10 mouse cellular contexts compared by ENCODE assay signal in genomic region chr5:135907256-135907655, GRCm38 (mm10). TPM values are rescaled to one million over a fixed set of nuclear protein-coding genes. Genes with fewer than 3 reads are reported as not detected.
A peak's percentile ranks its signal among the peaks of the same experiment; 100 is the strongest.
DNase-seq lines count a peak whose midpoint lies in the region; ATAC-seq and TF ChIP-seq lines count a peak whose summit lies in the region.
"Had no signal": no experiment of that assay in that cellular context is flagged by ENCODE, and none has a peak within 500 bp of the region (broad histone marks: within the 10 kb centered on the region; RNA-seq: fewer than 3 reads in every experiment).

No protein-coding gene starts in this region.

- peak; percentile 50 for DNase-seq in urinary bladder, postnatal 14 days (ENCODE audit: low spot score)
- DNase-seq in urinary bladder, postnatal 25 days (ENCODE audit: low spot score) = no peak
- DNase-seq in gastrocnemius, adult 18-20 months (ENCODE audit: low spot score) = peak; percentile 95
- peak; percentile 72 for DNase-seq in heart, postnatal 4 days
- no peak for DNase-seq in hindbrain, postnatal 0 days (ENCODE audit: low spot score)
- DNase-seq in spleen, postnatal 14 days (ENCODE audit: low spot score in 2 of 2) = no peak
- DNase-seq in left cerebral cortex, postnatal 14 days (ENCODE audit: low spot score in 2 of 2) = no peak
- DNase-seq: cerebellum, postnatal 25 days had no signal

- no peak overlapping the region for H3K4me3 ChIP-seq in hindbrain, postnatal 0 days (ENCODE audit: low read length)
- no peak overlapping the region for H3K4me3 ChIP-seq in kidney, embryonic 14.5 days (ENCODE audit: low read length)

- no peak for TF ChIP-seq CTCF in hindbrain, postnatal 0 days (IDR thresholded peaks at IDR 0.05; ENCODE audit: low read depth)

- H3K9me3 ChIP-seq in hindbrain, postnatal 0 days (ENCODE audit: low read length) = no peaks in the 10 kb centered on the region
- no peaks in the 10 kb centered on the region for H3K9me3 ChIP-seq in kidney, embryonic 14.5 days (ENCODE audit: control insufficient read depth, low read length)

- no peaks in the 10 kb centered on the region for H3K27me3 ChIP-seq in hindbrain, postnatal 0 days (ENCODE audit: insufficient read depth, low read length)
- H3K27me3 ChIP-seq in kidney, embryonic 14.5 days (ENCODE audit: control insufficient read depth, insufficient read depth, low read length) = no peaks in the 10 kb centered on the region

- H3K36me3 ChIP-seq in hindbrain, postnatal 0 days (ENCODE audit: insufficient read depth, low read length) = peaks cover 33% of the 10 kb centered on the region
- H3K36me3 ChIP-seq in kidney, embryonic 14.5 days (ENCODE audit: control insufficient read depth, insufficient read depth, low read length) = peaks cover 59% of the 10 kb centered on the region

- H3K27ac ChIP-seq in hindbrain, postnatal 0 days = no peak overlapping the region
- H3K27ac ChIP-seq in kidney, embryonic 14.5 days (ENCODE audit: low read depth, low read length) = no peak overlapping the region

- intact Hi-C loops in left cerebral cortex, postnatal 14 days (cut with DNase I) = no loop called here

- no peak overlapping the region for H3K4me2 ChIP-seq in hindbrain, postnatal 0 days (ENCODE audit: low read depth, low read length)
- H3K4me2 ChIP-seq in kidney, embryonic 14.5 days (replicated peaks; ENCODE audit: low read depth, low read length) = no peak overlapping the region

- WGBS in hindbrain, postnatal 0 days = 75% methylated on average over 13 of the region's 13 CpGs
- 62% methylated on average over 13 of the region's 13 CpGs for WGBS in kidney, embryonic 14.5 days

- ATAC-seq in hindbrain, postnatal 0 days = no peak
- no peak for ATAC-seq in kidney, embryonic 14.5 days (ENCODE audit: low FRiP score, low TSS enrichment)
- ATAC-seq: forebrain, embryonic 14.5 days had no signal

- H3K4me1 ChIP-seq in hindbrain, postnatal 0 days (ENCODE audit: insufficient read depth, low read length) = no peaks in the 10 kb centered on the region
- H3K4me1 ChIP-seq in kidney, embryonic 14.5 days (ENCODE audit: control insufficient read depth, insufficient read depth, low read length) = no peaks in the 10 kb centered on the region

- H3K9ac ChIP-seq in hindbrain, postnatal 0 days (replicated peaks; ENCODE audit: low read length) = no peak overlapping the region
- no peak overlapping the region for H3K9ac ChIP-seq in kidney, embryonic 14.5 days (ENCODE audit: low read depth, low read length)

RNA-seq across cellular contexts. Expression of gene Hspb1, which starts 19.5 kb away (rescaled TPM):
- 100 to 1,000 TPM; 239 to 482 TPM for total RNA-seq in gastrocnemius, adult 18-20 months (2021)
- total RNA-seq in heart, postnatal 4 days (2021) = 100 to 1,000 TPM; 397 to 401 TPM
- 29.4 and 29.6 TPM in 2 replicates for total RNA-seq in hindbrain, postnatal 0 days (2014; rRNA removed)
- 28.0 and 30.0 TPM in 2 replicates for polyA plus RNA-seq in hindbrain, postnatal 0 days (2015; fragmentation: Nextera tagmentation; extraction: Ambion mirVana)
- total RNA-seq in left cerebral cortex, postnatal 14 days (2021) = 1 to 10 TPM; 6.9 to 9.4 TPM
- 32.4 and 36.9 TPM in 2 replicates for polyA plus RNA-seq in kidney, embryonic 14.5 days (2014; fragmentation: Nextera tagmentation; extraction: Ambion mirVana)

RNA-seq across cellular contexts. Expression of gene Ywhag, which starts 27.2 kb away (rescaled TPM):
- 100 to 1,000 TPM; 288 to 326 TPM for total RNA-seq in gastrocnemius, adult 18-20 months (2021)
- 100 to 1,000 TPM; 285 to 292 TPM for total RNA-seq in heart, postnatal 4 days (2021)
- 334 and 336 TPM in 2 replicates for total RNA-seq in hindbrain, postnatal 0 days (2014; rRNA removed)
- polyA plus RNA-seq in hindbrain, postnatal 0 days (2015; fragmentation: Nextera tagmentation; extraction: Ambion mirVana) = 734 and 782 TPM in 2 replicates
- total RNA-seq in left cerebral cortex, postnatal 14 days (2021) = 1,000 to 10,000 TPM; 1,469 to 1,528 TPM
- 90.2 and 105 TPM in 2 replicates for polyA plus RNA-seq in kidney, embryonic 14.5 days (2014; fragmentation: Nextera tagmentation; extraction: Ambion mirVana)

Comparison
In these comparisons a context has a peak if more than half of its experiments do, and no peak if none do; other contexts are left out.
1. DNase-seq: peak in urinary bladder, postnatal 14 days (single experiment), gastrocnemius, adult 18-20 months (single experiment) and heart, postnatal 4 days (single experiment); none in urinary bladder, postnatal 25 days (single experiment), hindbrain, postnatal 0 days (single experiment), spleen, postnatal 14 days (0 of 2) and left cerebral cortex, postnatal 14 days (0 of 2).